Mouse (Mus musculus) granulocyte monocyte progenitor cell, adult 5-6 weeks (primary cell): Measurements from ENCODE around the gene Exph5. TPM values are rescaled to one million over a fixed set of nuclear protein-coding genes. Genes with fewer than 3 reads are reported as not detected.

Source experiments
- ATAC-seq: replicated peaks from 2 replicates; pipeline ENCODE4 v1.8.0; 2016; ENCODE audit warnings: mild to moderate bottlenecking, moderate TSS enrichment, inconsistent platforms; ENCODE audit not compliant: poor library complexity, severe bottlenecking
- total RNA-seq, 2 experiments: library from RNA; stranded (forward) in 1 of 2; stranded (reverse) in 1 of 2; fragments of 200-712, 200-1000 nt in 1 of 2; fragments of >200 nt in 1 of 2; fragmentation: Nextera tagmentation in 1 of 2; gene quantifications; 2 replicates each; pipeline ENCODE4 v1.2.3; 2014 to 2017

The Exph5 gene
- total RNA-seq, 2 experiments from 2014 or later, result not detected

GRCm38 (mm10) chr9:53351899-53352298 is 50.4 kb downstream of the Exph5 start:
- ATAC-seq, result no peak

GRCm38 (mm10) chr9:53353161-53353560 is 51.7 kb downstream of the Exph5 start:
- ATAC-seq, result no peak

- ATAC-seq, result peak; percentile 67
These were observed 55.0 kb downstream of the Exph5 start for GRCm38 (mm10) chr9:53356219-53357155.

GRCm38 (mm10) chr9:53371339-53371738 is 69.9 kb downstream of the Exph5 start:
- ATAC-seq, result no peak

- no peak; the same call in 1 of the 2 replicates for ATAC-seq
These were observed 74.4 kb downstream of the Exph5 start for GRCm38 (mm10) chr9:53375907-53376306.

- no peak; the same call in 1 of the 2 replicates for ATAC-seq
These were observed 75.3 kb downstream of the Exph5 start for GRCm38 (mm10) chr9:53376820-53377219.

- ATAC-seq, result no peak
These were observed 76.1 kb downstream of the Exph5 start for GRCm38 (mm10) chr9:53377597-53377996.

GRCm38 (mm10) chr9:53378171-53378570 is 76.7 kb downstream of the Exph5 start:
- no peak for ATAC-seq

- no peak for ATAC-seq
These were observed 79.1 kb downstream of the Exph5 start for GRCm38 (mm10) chr9:53380595-53380994.

GRCm38 (mm10) chr9:53381113-53381615 is 79.7 kb downstream of the Exph5 start:
- no peak for ATAC-seq

- ATAC-seq, result peak; percentile 84
These were observed 82.7 kb downstream of the Exph5 start, which contains the start of gene Kdelc2 for GRCm38 (mm10) chr9:53383951-53384866. Gene Kdelc2, plus strand, starts transcription at chr9:53384025.

- no peak for ATAC-seq
These were observed 83.4 kb downstream of the Exph5 start for GRCm38 (mm10) chr9:53384873-53385272.

GRCm38 (mm10) chr9:53387431-53387830 is 86.0 kb downstream of the Exph5 start:
- peak; percentile 38 for ATAC-seq

- ATAC-seq, result no peak
These were observed 87.6 kb downstream of the Exph5 start for GRCm38 (mm10) chr9:53389109-53389508.

GRCm38 (mm10) chr9:53390136-53390535 is 88.7 kb downstream of the Exph5 start:
- ATAC-seq, result peak; percentile 10; the same call in 1 of the 2 replicates

GRCm38 (mm10) chr9:53397685-53398387 is 96.4 kb downstream of the Exph5 start:
- peak; percentile 23; the same call in 1 of the 2 replicates for ATAC-seq

GRCm38 (mm10) chr9:53398388-53398700 is 96.9 kb downstream of the Exph5 start:
- ATAC-seq, result peak; percentile 94

GRCm38 (mm10) chr9:53399537-53399936 is 98.1 kb downstream of the Exph5 start:
- ATAC-seq, result no peak

- no peak for ATAC-seq
These were observed 99.2 kb downstream of the Exph5 start for GRCm38 (mm10) chr9:53400696-53401095.

- ATAC-seq, result no peak
These were observed 99.7 kb downstream of the Exph5 start for GRCm38 (mm10) chr9:53401146-53401545.
